Mouse (Mus musculus): Measurements from ENCODE around the gene Rpl21.

- TF ChIP-seq CTCF (IDR thresholded peaks at IDR 0.05; ENCODE audit: low read depth) (no peak), EP300 (IDR thresholded peaks at IDR 0.05; ENCODE audit: low read depth) (no peak)
Observed at GRCm38 (mm10) chr5:146795728-146796127, 37.0 kb upstream of the Rpl21 start.
